ENCODE assay signal across 9 mouse cellular contexts in genomic region chr12:31947476-31947875, GRCm38 (mm10). TPM values are rescaled to one million over a fixed set of nuclear protein-coding genes. Genes with fewer than 3 reads are reported as not detected.
A peak's percentile ranks its signal among the peaks of the same experiment; 100 is the strongest.
DNase-seq lines count a peak whose midpoint lies in the region; ATAC-seq and TF ChIP-seq lines count a peak whose summit lies in the region.
"Had no signal": no experiment of that assay in that cellular context is flagged by ENCODE, and none has a peak within 500 bp of the region (broad histone marks: within the 10 kb centered on the region; RNA-seq: fewer than 3 reads in every experiment).

No protein-coding gene starts in this region.

- TF ChIP-seq POLR2A in lung, adult 2 months (IDR thresholded peaks at IDR 0.05; ENCODE audit: borderline replicate concordance, extremely low read depth, low read depth, low read length): no peak

- no peak overlapping the region for H3K4me3 ChIP-seq in embryonic facial prominence, embryonic 11.5 days (ENCODE audit: low read depth, low read length)
- no peak overlapping the region for H3K4me3 ChIP-seq in embryonic facial prominence, embryonic 10.5 days
- H3K4me3 ChIP-seq in lung, adult 2 months (replicated peaks; ENCODE audit: extremely low read depth, low read depth, low read length): no peak overlapping the region
- H3K4me3 ChIP-seq in forebrain, embryonic 13.5 days: no peak overlapping the region
- H3K4me3 ChIP-seq: embryonic facial prominence, embryonic 13.5 days had no signal

- H3K9me3 ChIP-seq in embryonic facial prominence, embryonic 11.5 days (replicated peaks; ENCODE audit: control insufficient read depth, low read length): no peaks in the 10 kb centered on the region
- no peaks in the 10 kb centered on the region for H3K9me3 ChIP-seq in embryonic facial prominence, embryonic 10.5 days
- no peaks in the 10 kb centered on the region for H3K9me3 ChIP-seq in forebrain, embryonic 13.5 days (replicated peaks)
- H3K9me3 ChIP-seq: embryonic facial prominence, embryonic 13.5 days had no signal

- no peaks in the 10 kb centered on the region for H3K4me1 ChIP-seq in embryonic facial prominence, embryonic 11.5 days (ENCODE audit: control insufficient read depth, insufficient read depth, low read length)
- H3K4me1 ChIP-seq in embryonic facial prominence, embryonic 10.5 days: peaks cover 8% of the 10 kb centered on the region; the same call in 1 of the 2 replicates
- H3K4me1 ChIP-seq in lung, adult 2 months (ENCODE audit: control insufficient read depth, insufficient read depth, low read length): peaks cover 9% of the 10 kb centered on the region
- H3K4me1 ChIP-seq in forebrain, embryonic 13.5 days: peaks cover 12% of the 10 kb centered on the region; the same call in 1 of the 2 replicates
- H3K4me1 ChIP-seq: embryonic facial prominence, embryonic 13.5 days had no signal

- no peak overlapping the region for H3K4me2 ChIP-seq in embryonic facial prominence, embryonic 11.5 days (ENCODE audit: low read depth, low read length)
- H3K4me2 ChIP-seq in forebrain, embryonic 13.5 days: no peak overlapping the region
- H3K4me2 ChIP-seq: embryonic facial prominence, embryonic 13.5 days had no signal

- ATAC-seq in embryonic facial prominence, embryonic 11.5 days (replicated peaks; ENCODE audit: insufficient number of reproducible peaks, low FRiP score, low TSS enrichment, low read depth): no peak
- ATAC-seq in inflammation-experienced regulatory T-cells, adult 6 months: no peak
- ATAC-seq in forebrain, embryonic 13.5 days: no peak

- no peaks in the 10 kb centered on the region for H3K36me3 ChIP-seq in embryonic facial prominence, embryonic 11.5 days (replicated peaks; ENCODE audit: control insufficient read depth, insufficient read depth, low read depth, low read length)
- peaks cover 18% of the 10 kb centered on the region for H3K36me3 ChIP-seq in embryonic facial prominence, embryonic 10.5 days (replicated peaks)
- H3K36me3 ChIP-seq in splenic B cell, adult 2 months (ENCODE audit: control insufficient read depth, insufficient read depth, low read length, poor library complexity, severe bottlenecking): peaks cover 2% of the 10 kb centered on the region
- H3K36me3 ChIP-seq in forebrain, embryonic 13.5 days (ENCODE audit: poor library complexity, severe bottlenecking): peaks cover 13% of the 10 kb centered on the region

- H3K27me3 ChIP-seq in embryonic facial prominence, embryonic 11.5 days (ENCODE audit: control insufficient read depth, insufficient read depth, low read length): no peaks in the 10 kb centered on the region
- H3K27me3 ChIP-seq in embryonic facial prominence, embryonic 10.5 days (replicated peaks; ENCODE audit: low read depth, poor library complexity, severe bottlenecking): no peaks in the 10 kb centered on the region
- no peaks in the 10 kb centered on the region for H3K27me3 ChIP-seq in splenic B cell, adult 2 months (ENCODE audit: control insufficient read depth, insufficient read depth, low read length, poor library complexity, severe bottlenecking)
- H3K27me3 ChIP-seq in forebrain, embryonic 13.5 days: no peaks in the 10 kb centered on the region
- H3K27me3 ChIP-seq: embryonic facial prominence, embryonic 13.5 days had no signal

- H3K27ac ChIP-seq in embryonic facial prominence, embryonic 11.5 days (replicated peaks; ENCODE audit: low read depth, low read length): no peak overlapping the region
- H3K27ac ChIP-seq in embryonic facial prominence, embryonic 10.5 days (replicated peaks): no peak overlapping the region
- H3K27ac ChIP-seq in forebrain, embryonic 13.5 days: no peak overlapping the region
- H3K27ac ChIP-seq: embryonic facial prominence, embryonic 13.5 days had no signal

- TF ChIP-seq CTCF in lung, adult 2 months (IDR thresholded peaks at IDR 0.05; ENCODE audit: insufficient read depth, low read length): peak; percentile 20; the same call in 1 of the 2 replicates

- DNase-seq in embryonic facial prominence, embryonic 11.5 days (ENCODE audit: low spot score): peak; percentile 26
- no peak for DNase-seq in embryonic facial prominence, embryonic 10.5 days (ENCODE audit: low spot score)
- DNase-seq in lung, adult 2 months: no peak
- DNase-seq in lung, postnatal 14 days: no peak
- DNase-seq in c-Kit-positive CD71-negative TER-119-negative erythroid progenitor cells, embryonic 14.5 days (ENCODE audit: low read depth): peak; percentile 47
- peak; percentile 73 for DNase-seq in splenic B cell, adult 2 months (ENCODE audit: low read depth, low spot score)

- 94% methylated on average over 5 of the region's 5 CpGs for WGBS in embryonic facial prominence, embryonic 11.5 days
- WGBS in embryonic facial prominence, embryonic 10.5 days: 97% methylated on average over 5 of the region's 5 CpGs
- WGBS in lung, adult 2 months: 82% methylated on average over 5 of the region's 5 CpGs
- 95% methylated on average over 5 of the region's 5 CpGs for WGBS in forebrain, embryonic 13.5 days

- no peak overlapping the region for H3K9ac ChIP-seq in embryonic facial prominence, embryonic 11.5 days (replicated peaks; ENCODE audit: low read length)
- H3K9ac ChIP-seq in forebrain, embryonic 13.5 days: no peak overlapping the region
- H3K9ac ChIP-seq: embryonic facial prominence, embryonic 13.5 days had no signal

RNA-seq across cellular contexts. Expression of gene Hbp1, which starts 2.9 kb away (rescaled TPM):
- polyA plus RNA-seq in embryonic facial prominence, embryonic 11.5 days (2014; fragmentation: Nextera tagmentation; extraction: Ambion mirVana): 129 and 137 TPM in 2 replicates
- 92.9 and 103 TPM in 2 replicates for polyA plus RNA-seq in embryonic facial prominence, embryonic 10.5 days (2016; fragmentation: Nextera tagmentation; extraction: Ambion mirVana)
- 51.4 and 72.6 TPM in 2 replicates for polyA plus RNA-seq in lung, adult 2 months (2012; rRNA removed)
- 100 to 1,000 TPM in 2 of 3 experiments, 10 to 100 TPM in 1; 90.3 to 147 (median 141) TPM for polyA plus RNA-seq in inflammation-experienced regulatory T-cells, adult 6 months (2017; shearing (Covaris generic))
- 85.8 and 86.8 TPM in 2 replicates for polyA plus RNA-seq in forebrain, embryonic 13.5 days (2015; fragmentation: Nextera tagmentation; extraction: Ambion mirVana)

Comparison
In these comparisons a context has a peak if more than half of its experiments do, and no peak if none do; other contexts are left out.
1. DNase-seq: peak in embryonic facial prominence, embryonic 11.5 days (single experiment), c-Kit-positive CD71-negative TER-119-negative erythroid progenitor cells, embryonic 14.5 days (single experiment) and splenic B cell, adult 2 months (single experiment); none in embryonic facial prominence, embryonic 10.5 days (single experiment), lung, adult 2 months (single experiment) and lung, postnatal 14 days (single experiment).